Mouse (Mus musculus) limb, embryonic 11.5 days (tissue): ENCODE measurements around the gene Trf. TPM values are rescaled to one million over a fixed set of nuclear protein-coding genes. Genes with fewer than 3 reads are reported as not detected.

Source experiments
- ATAC-seq: fragments of 200-750 bp; cut with Nextera tagmentation; 2 replicates; pipeline ENCODE4 v1.8.0; 2017; ENCODE audit warnings: low read depth; ENCODE audit not compliant: insufficient number of reproducible peaks, low FRiP score, low TSS enrichment
- DNase-seq: peaks from one replicate; pipeline ENCODE4 v3.0.0-alpha.2; 2015; ENCODE audit warnings: low spot score
- H3K27ac ChIP-seq: fragments of 300-500 bp; sonication (generic); replicated peaks from 2 replicates; pipeline ENCODE4 v1.5.1; 2014; ENCODE audit warnings: low read depth, mild to moderate bottlenecking, low read length
- H3K27me3 ChIP-seq: fragments of 300-500 bp; sonication (generic); 2 replicates; pipeline ENCODE4 v1.6.1; 2014; ENCODE audit warnings: mild to moderate bottlenecking, low read length, mixed read lengths; ENCODE audit not compliant: control insufficient read depth, insufficient read depth
- H3K36me3 ChIP-seq: fragments of 300-500 bp; sonication (generic); 2 replicates; pipeline ENCODE4 v1.6.1; 2014; ENCODE audit warnings: mild to moderate bottlenecking, low read length, moderate library complexity, mixed read lengths; ENCODE audit not compliant: control insufficient read depth, insufficient read depth
- H3K4me1 ChIP-seq: fragments of 300-500 bp; sonication (generic); 2 replicates; pipeline ENCODE4 v1.6.1; 2014; ENCODE audit warnings: low read length, mixed read lengths; ENCODE audit not compliant: control insufficient read depth, insufficient read depth
- H3K4me2 ChIP-seq: fragments of 300-500 bp; sonication (generic); 2 replicates; pipeline ENCODE4 v1.6.1; 2014; ENCODE audit warnings: low read depth, mild to moderate bottlenecking, moderate library complexity; ENCODE audit not compliant: severe bottlenecking
- H3K4me3 ChIP-seq: fragments of 300-500 bp; sonication (generic); 2 replicates; pipeline ENCODE4 v1.5.1; 2014; ENCODE audit warnings: low read depth, low read length
- H3K9ac ChIP-seq: fragments of 300-500 bp; sonication (generic); 2 replicates; pipeline ENCODE4 v1.6.1; 2014; ENCODE audit warnings: mild to moderate bottlenecking, low read length
- H3K9me3 ChIP-seq: fragments of 300-500 bp; sonication (generic); 2 replicates; pipeline ENCODE4 v1.6.1; 2016; ENCODE audit warnings: low read length; ENCODE audit not compliant: control insufficient read depth
- WGBS: fragments of 180-500 bp; shearing (Covaris S2); extraction: QIAGEN DNeasy Blood & Tissue Kit; methylation state at CpG from one replicate; pipeline ENCODE4 v1.1.7; 2014; 5-methylcytosine and 5-hydroxymethylcytosine counted together
- polyA plus RNA-seq: library from polyadenylated mRNA; unstranded; fragments of >200 nt; fragmentation: Nextera tagmentation; extraction: Ambion mirVana; gene quantifications from 2 replicates; pipeline ENCODE4 v1.2.1, GENCODE M21; 2014

Trf gene
- polyA plus RNA-seq, 1 experiment from 2014 or later, result 9.7 TPM

DNA sequence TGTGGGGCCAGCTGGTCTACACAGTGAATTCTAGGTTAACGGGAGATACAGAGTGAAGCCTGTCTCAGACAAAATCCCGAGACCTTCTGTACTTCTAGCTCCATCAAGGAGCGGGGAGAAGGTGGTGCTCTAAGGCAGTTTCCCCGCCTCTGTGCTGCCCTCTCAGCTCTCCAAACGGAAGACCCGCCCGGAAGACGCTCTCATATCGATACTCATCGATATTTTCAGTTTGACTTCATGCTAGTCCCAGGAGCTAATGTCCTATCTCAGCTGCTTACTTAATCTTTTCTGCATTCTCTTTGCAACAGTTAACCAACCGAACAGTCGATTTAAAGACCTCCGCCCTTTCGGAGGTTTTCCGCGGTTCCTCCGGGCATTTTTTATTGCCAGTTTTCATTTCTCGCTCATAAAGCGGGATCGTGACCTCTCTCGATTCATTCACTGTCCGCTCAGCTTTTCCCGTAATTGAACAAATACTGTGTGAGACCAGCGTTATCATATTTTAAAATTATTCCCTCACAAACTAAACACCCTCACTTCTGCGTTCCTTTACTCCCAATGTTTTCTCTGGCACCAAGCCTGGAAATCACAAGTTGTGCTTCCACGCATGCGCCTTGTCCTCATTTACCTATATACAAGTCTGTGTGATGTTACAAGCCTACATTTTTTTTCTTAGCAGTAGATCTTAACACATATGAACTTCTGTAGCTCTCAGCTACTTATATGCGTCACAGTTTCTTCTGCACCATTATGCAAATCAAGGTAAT is 17.4 kb downstream of the Trf start:
- no peaks in the 10 kb centered on the region for H3K4me1 ChIP-seq
- WGBS, result 82% methylated on average over 28 of the region's 28 CpGs
- no peaks in the 10 kb centered on the region for H3K9me3 ChIP-seq
- H3K27me3 ChIP-seq, result no peaks in the 10 kb centered on the region; the same call in 1 of the 2 replicates
- H3K27ac ChIP-seq, result no peak overlapping the region
- DNase-seq (no peak), ATAC-seq (no peak)
- no peak overlapping the region for H3K4me3 ChIP-seq
- H3K4me2 ChIP-seq, result no peak overlapping the region
- H3K36me3 ChIP-seq, result no peaks in the 10 kb centered on the region
- H3K9ac ChIP-seq, result no peak overlapping the region

DNA sequence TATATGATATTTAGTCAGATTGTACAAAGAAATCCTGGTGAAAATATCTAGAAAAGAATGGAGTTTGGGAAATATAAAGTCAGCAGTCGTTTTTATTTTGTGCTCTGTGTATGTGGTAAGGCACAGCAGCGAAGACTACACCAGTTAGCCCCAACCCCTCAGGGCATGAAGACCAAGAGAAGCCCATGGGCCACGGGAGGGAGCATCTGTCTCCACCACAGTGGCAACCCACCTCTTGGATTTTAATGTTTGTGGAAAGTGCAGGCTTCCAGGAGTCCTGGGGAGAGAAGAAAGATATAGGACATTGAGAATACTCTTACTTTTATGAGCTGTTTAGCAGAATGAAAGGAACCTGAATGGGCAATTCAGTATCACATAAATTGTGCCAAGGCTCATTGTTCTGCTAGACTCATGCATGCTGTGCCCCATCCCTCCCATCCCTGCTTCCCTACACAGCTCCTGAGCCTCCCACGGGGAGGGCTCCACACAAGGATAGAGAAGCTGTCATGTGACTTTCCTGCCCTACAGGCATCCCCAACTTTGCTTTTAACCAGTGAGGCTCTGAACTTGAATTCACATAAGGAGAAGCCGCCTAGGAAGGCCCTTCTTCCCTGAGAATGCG is 21.3 kb downstream of the Trf start:
- DNase-seq, result no peak
- no peaks in the 10 kb centered on the region for H3K9me3 ChIP-seq
- no peaks in the 10 kb centered on the region for H3K36me3 ChIP-seq
- H3K4me2 ChIP-seq, result no peak overlapping the region
- H3K4me3 ChIP-seq, result no peak overlapping the region
- ATAC-seq, result no peak
- H3K27me3 ChIP-seq, result no peaks in the 10 kb centered on the region; the same call in 1 of the 2 replicates
- 56% methylated on average over 6 of the region's 6 CpGs for WGBS
- no peaks in the 10 kb centered on the region for H3K4me1 ChIP-seq
- H3K9ac ChIP-seq, result no peak overlapping the region
- H3K27ac ChIP-seq, result no peak overlapping the region

DNA sequence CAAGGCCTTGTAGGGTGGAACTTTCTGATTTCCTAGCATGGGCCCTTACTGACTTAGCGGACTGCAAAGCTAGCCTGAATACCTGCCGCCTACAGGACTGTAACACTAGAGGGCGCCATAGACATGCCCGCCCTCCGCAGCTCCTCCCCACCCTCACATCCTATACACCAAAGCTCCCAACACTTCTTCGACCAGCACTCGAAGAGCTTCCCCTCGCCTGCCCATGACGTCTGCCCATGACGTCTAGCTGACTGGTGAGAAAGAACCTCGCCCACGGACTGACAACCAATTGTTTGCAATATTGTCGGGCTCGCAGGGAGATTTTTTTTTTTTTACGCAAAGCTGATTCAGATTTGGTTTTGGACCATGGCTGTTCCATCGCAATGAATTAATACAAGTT is 22.4 kb downstream of the Trf start:
- Histone ChIP-seq H3K9ac (no peak overlapping the region), H3K27ac (no peak overlapping the region), H3K36me3 (no peaks in the 10 kb centered on the region), H3K4me2 (peak overlapping the region; percentile 18; the same call in 1 of the 2 replicates), H3K4me1 (no peaks in the 10 kb centered on the region), H3K4me3 (no peak overlapping the region), H3K9me3 (no peaks in the 10 kb centered on the region), H3K27me3 (no peaks in the 10 kb centered on the region; the same call in 1 of the 2 replicates)
- ATAC-seq, result peak; percentile 87
- 9% methylated on average over 16 of the region's 16 CpGs for WGBS
- peak; percentile 79 for DNase-seq

- Histone ChIP-seq H3K4me1 (0 out of 2 replicates have a peak, but pooled peaks cover 2% of the 10 kb centered on the region), H3K36me3 (no peaks in the 10 kb centered on the region), H3K9ac (no peak overlapping the region), H3K27ac (no peak overlapping the region), H3K9me3 (no peaks in the 10 kb centered on the region), H3K4me2 (no peak overlapping the region), H3K4me3 (no peak overlapping the region), H3K27me3 (no peaks in the 10 kb centered on the region; the same call in 1 of the 2 replicates)
- 90% methylated on average over 5 of the region's 5 CpGs for WGBS
- no peak for ATAC-seq
- no peak for DNase-seq
These were observed 24.5 kb downstream of the Trf start for GRCm38 (mm10) chr9:103205786-103206185.

DNA sequence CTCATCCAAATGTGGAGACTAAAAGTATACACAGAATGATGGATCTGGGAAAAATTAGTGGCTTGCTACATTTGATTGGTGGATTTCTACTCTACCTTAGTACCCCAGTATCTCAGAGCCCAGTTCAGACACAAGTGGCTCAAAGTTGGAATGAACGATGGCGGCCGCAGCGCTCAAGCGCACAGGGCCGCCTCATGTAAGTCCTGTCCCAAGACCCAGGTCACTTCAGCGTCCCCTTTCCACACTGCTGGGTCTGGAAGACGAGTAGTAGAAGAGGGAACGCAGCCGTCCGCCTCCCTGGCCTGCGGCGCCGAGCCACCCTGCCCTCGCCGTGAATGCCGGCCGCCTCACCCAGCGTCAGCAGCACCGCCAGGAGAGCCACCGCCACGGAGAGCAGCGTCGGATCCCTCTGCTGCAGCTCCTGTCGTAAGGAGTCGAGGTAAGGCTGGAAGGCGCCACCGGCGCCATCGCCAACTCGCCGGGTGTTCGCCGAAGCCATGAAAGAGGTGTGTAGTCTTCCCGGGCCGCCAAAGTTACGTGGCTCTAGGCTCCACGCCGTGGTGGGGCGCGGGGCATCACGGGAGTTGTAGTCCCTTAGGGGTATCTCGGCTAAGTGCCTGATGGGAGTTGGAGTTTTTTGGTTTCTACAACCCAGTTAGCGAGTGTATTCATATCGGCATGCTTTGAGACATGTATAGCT is 28.5 kb downstream of the Trf start, which contains the start of gene Srprb:
Gene Srprb, minus strand, starts transcription at position 577 of the 700 bp plus-strand sequence.
- Histone ChIP-seq H3K4me2 (peak within 1 kb of the TSS; percentile 67), H3K9me3 (no peaks in the 10 kb centered on the region), H3K9ac (peak within 1 kb of the TSS; percentile 87), H3K4me3 (peak within 1 kb of the TSS; percentile 84), H3K36me3 (peaks cover 10% of the 10 kb centered on the region; the same call in 1 of the 2 replicates), H3K4me1 (0 out of 2 replicates have a peak, but pooled peaks cover 2% of the 10 kb centered on the region), H3K27me3 (no peaks in the 10 kb centered on the region), H3K27ac (peak within 1 kb of the TSS; percentile 77)
- ATAC-seq (peak; percentile 96), DNase-seq (peak; percentile 96)
- under 1% methylated on average over 45 of the region's 45 CpGs for WGBS

GRCm38 (mm10) chr9:103188416-103188815 is 41.8 kb downstream of the Trf start:
- Histone ChIP-seq H3K27me3 (no peaks in the 10 kb centered on the region), H3K4me3 (no peak overlapping the region), H3K4me1 (no peaks in the 10 kb centered on the region), H3K9me3 (no peaks in the 10 kb centered on the region), H3K9ac (no peak overlapping the region), H3K4me2 (no peak overlapping the region), H3K27ac (no peak overlapping the region), H3K36me3 (peaks cover 17% of the 10 kb centered on the region; the same call in 1 of the 2 replicates)
- 94% methylated on average over 4 of the region's 4 CpGs for WGBS
- ATAC-seq (no peak), DNase-seq (no peak)

- DNase-seq (no peak), ATAC-seq (no peak)
- 76% methylated on average over 9 of the region's 9 CpGs for WGBS
- Histone ChIP-seq H3K4me1 (no peaks in the 10 kb centered on the region), H3K9me3 (no peaks in the 10 kb centered on the region), H3K27ac (no peak overlapping the region), H3K36me3 (peaks cover 13% of the 10 kb centered on the region; the same call in 1 of the 2 replicates), H3K4me2 (no peak overlapping the region), H3K4me3 (no peak overlapping the region), H3K9ac (no peak overlapping the region), H3K27me3 (no peaks in the 10 kb centered on the region)
These were observed 43.5 kb downstream of the Trf start for GRCm38 (mm10) chr9:103186747-103187146.

- DNase-seq (no peak), ATAC-seq (no peak)
- Histone ChIP-seq H3K9ac (no peak overlapping the region), H3K36me3 (peaks cover 13% of the 10 kb centered on the region; the same call in 1 of the 2 replicates), H3K27me3 (no peaks in the 10 kb centered on the region), H3K4me3 (no peak overlapping the region), H3K27ac (no peak overlapping the region), H3K9me3 (no peaks in the 10 kb centered on the region), H3K4me2 (no peak overlapping the region), H3K4me1 (no peaks in the 10 kb centered on the region)
- WGBS, result 92% methylated on average over 8 of the region's 8 CpGs
These were observed 44.3 kb downstream of the Trf start for GRCm38 (mm10) chr9:103185946-103186345.
